Mouse (Mus musculus) hindbrain, embryonic 14.5 days (tissue): ENCODE data around the gene Mov10. TPM values are rescaled to one million over a fixed set of nuclear protein-coding genes. Genes with fewer than 3 reads are reported as not detected.
A peak's percentile ranks its signal among the peaks of the same experiment; 100 is the strongest.

Source experiments
- ATAC-seq: fragments of 200-750 bp; cut with Nextera tagmentation; 2 replicates; pipeline ENCODE4 v1.8.0; 2017; ENCODE audit warnings: moderate number of reproducible peaks, mild to moderate bottlenecking, moderate TSS enrichment, moderate library complexity; ENCODE audit not compliant: low FRiP score
- DNase-seq: peaks from one replicate; pipeline ENCODE4 v3.0.0-alpha.2; 2015; ENCODE audit warnings: low spot score
- H3K27ac ChIP-seq: fragments of 300-500 bp; sonication (generic); 2 replicates; pipeline ENCODE4 v1.5.1; 2014; ENCODE audit warnings: mild to moderate bottlenecking, moderate library complexity
- H3K27me3 ChIP-seq: fragments of 300-500 bp; sonication (generic); 2 replicates; pipeline ENCODE4 v1.6.1; 2014; ENCODE audit warnings: mild to moderate bottlenecking, low read length, mixed read lengths; ENCODE audit not compliant: control insufficient read depth, insufficient read depth
- H3K36me3 ChIP-seq: fragments of 300-500 bp; sonication (generic); replicated peaks from 2 replicates; pipeline ENCODE4 v1.6.1; 2014; ENCODE audit not compliant: control insufficient read depth, insufficient read depth
- H3K4me1 ChIP-seq: fragments of 300-500 bp; sonication (generic); replicated peaks from 2 replicates; pipeline ENCODE4 v1.6.1; 2014; ENCODE audit warnings: antibody characterized with exemption, low read length, mixed read lengths; ENCODE audit not compliant: control insufficient read depth, insufficient read depth
- H3K4me2 ChIP-seq: fragments of 300-500 bp; sonication (generic); replicated peaks from 2 replicates; pipeline ENCODE4 v1.6.1; 2014; ENCODE audit warnings: mild to moderate bottlenecking, moderate library complexity
- H3K4me3 ChIP-seq: fragments of 300-500 bp; sonication (generic); replicated peaks from 2 replicates; pipeline ENCODE4 v1.5.1; 2014; ENCODE audit warnings: mild to moderate bottlenecking, low read length
- H3K9ac ChIP-seq: fragments of 300-500 bp; sonication (generic); 2 replicates; pipeline ENCODE4 v1.6.1; 2014
- H3K9me3 ChIP-seq: fragments of 300-500 bp; sonication (generic); 2 replicates; pipeline ENCODE4 v1.6.1; 2016; ENCODE audit warnings: low read length; ENCODE audit not compliant: control insufficient read depth
- WGBS: fragments of 180-500 bp; shearing (Covaris S2); extraction: QIAGEN DNeasy Blood & Tissue Kit; methylation state at CpG from one replicate; pipeline ENCODE4 v1.1.7; 2014; 5-methylcytosine and 5-hydroxymethylcytosine counted together
- polyA plus RNA-seq: library from polyadenylated mRNA; unstranded; fragments of >200 nt; fragmentation: Nextera tagmentation; extraction: Ambion mirVana; gene quantifications from 2 replicates; pipeline ENCODE4 v1.2.1, GENCODE M21; 2014

Mov10 gene
- polyA plus RNA-seq, 1 experiment from 2014 or later: 7.8 TPM

DNA sequence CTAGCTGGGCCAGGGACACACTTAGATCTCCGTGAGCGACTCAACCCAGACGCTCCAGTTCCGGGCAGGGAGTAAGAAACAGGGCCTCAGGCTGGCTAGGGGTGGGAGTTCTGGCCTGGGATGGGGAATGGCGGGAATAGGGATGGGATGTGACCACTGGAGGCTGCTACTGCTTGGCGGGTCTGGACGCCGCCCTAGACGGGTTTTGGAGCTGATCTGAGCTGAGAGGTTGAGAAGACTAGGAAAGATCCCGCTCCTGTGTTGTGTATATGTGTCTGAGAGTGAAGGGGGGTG, 29.1 kb downstream of the Mov10 start:
- Histone ChIP-seq H3K27me3 (peaks cover 16% of the 10 kb centered on the region), H3K4me2 (peak overlapping the region; percentile 94), H3K36me3 (no peaks in the 10 kb centered on the region), H3K27ac (no peak overlapping the region), H3K4me3 (peak overlapping the region; percentile 52), H3K9ac (peak overlapping the region; percentile 54), H3K4me1 (0 out of 2 replicates have a peak, but pooled peaks cover 17% of the 10 kb centered on the region), H3K9me3 (no peaks in the 10 kb centered on the region)
- WGBS: 2% methylated on average over 10 of the region's 10 CpGs
- ATAC-seq: no peak; the same call in 1 of the 2 replicates
- no peak for DNase-seq

DNA sequence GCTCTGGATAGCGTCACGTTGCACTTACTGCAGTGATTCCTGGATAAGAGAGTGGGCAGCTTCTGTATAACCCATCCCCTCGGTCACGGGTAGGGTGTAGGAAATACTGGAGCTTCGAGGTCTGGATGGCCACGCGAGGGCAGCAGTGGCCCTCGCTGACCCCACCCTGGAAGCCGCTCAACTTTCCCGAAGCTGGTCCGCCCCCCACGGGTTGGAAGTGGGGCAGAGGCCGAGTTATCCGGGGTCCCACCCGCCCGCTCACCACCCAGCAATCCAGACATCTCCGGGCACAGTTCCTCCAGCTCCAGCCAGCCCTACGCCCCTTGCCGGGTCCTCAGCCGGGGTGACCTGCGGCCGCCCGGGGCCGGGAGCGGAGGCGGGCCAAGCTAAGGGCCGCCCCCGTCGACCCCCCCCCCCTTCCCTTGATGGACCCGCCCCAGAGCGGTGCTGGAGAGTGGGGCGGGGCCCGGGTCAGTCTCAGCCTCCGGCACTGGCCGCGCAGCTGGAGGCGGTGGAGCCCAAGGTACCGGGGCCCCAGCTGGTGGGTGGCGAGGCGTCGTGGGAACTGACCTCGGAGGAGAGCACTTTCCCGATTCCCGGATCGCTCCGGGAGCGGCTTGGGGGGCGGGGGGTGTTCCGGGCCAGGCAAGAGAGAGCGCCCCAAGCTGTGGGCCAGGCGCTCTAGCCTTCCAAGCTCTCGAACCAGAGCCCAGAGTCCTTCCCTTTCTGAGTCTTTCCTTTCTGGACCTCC, 29.6 kb downstream of the Mov10 start:
- Histone ChIP-seq H3K9me3 (no peaks in the 10 kb centered on the region), H3K4me3 (peak overlapping the region; percentile 52), H3K27ac (peak overlapping the region; percentile 47; the same call in 1 of the 2 replicates), H3K36me3 (no peaks in the 10 kb centered on the region), H3K4me1 (0 out of 2 replicates have a peak, but pooled peaks cover 17% of the 10 kb centered on the region), H3K4me2 (peak overlapping the region; percentile 94), H3K27me3 (peaks cover 21% of the 10 kb centered on the region), H3K9ac (peak overlapping the region; percentile 54)
- WGBS: 1% methylated on average over 43 of the region's 52 CpGs
- peak; percentile 84 for ATAC-seq
- peak; percentile 69 for DNase-seq

DNA sequence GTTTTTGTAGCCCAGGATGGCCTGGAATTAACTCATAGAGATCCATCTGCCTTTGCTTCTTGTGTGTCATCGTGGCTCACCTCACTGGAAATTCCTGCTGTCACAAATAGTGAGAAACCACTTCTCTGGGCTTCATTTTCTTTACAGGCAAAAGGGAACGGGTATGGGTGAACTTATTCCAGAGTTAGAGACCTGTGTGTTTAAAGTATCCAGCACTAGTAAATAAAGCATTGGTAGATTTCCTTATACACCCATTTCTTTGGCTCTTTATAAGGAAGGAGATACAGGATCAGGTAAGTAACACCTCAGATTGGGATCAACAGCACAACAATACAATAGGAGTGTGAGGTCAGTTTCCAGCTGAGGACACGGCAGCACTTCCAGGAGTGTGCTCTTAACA, 30.3 kb downstream of the Mov10 start, which contains the start of gene Rhoc:
Rhoc (plus strand) TSS at position 301 of the 400 bp plus-strand sequence.
- H3K27ac ChIP-seq: peak within 1 kb of the TSS; percentile 47; the same call in 1 of the 2 replicates
- WGBS: 27% methylated on average over 3 of the region's 3 CpGs
- peaks cover 28% of the 10 kb centered on the region for H3K27me3 ChIP-seq
- no peaks in the 10 kb centered on the region for H3K9me3 ChIP-seq
- no peak for ATAC-seq
- no peak for DNase-seq
- H3K4me3 ChIP-seq: peak within 1 kb of the TSS; percentile 52
- H3K4me2 ChIP-seq: peak within 1 kb of the TSS; percentile 94
- no peaks in the 10 kb centered on the region for H3K36me3 ChIP-seq
- H3K4me1 ChIP-seq: 0 out of 2 replicates have a peak, but pooled peaks cover 17% of the 10 kb centered on the region
- peak within 1 kb of the TSS; percentile 54 for H3K9ac ChIP-seq

DNA sequence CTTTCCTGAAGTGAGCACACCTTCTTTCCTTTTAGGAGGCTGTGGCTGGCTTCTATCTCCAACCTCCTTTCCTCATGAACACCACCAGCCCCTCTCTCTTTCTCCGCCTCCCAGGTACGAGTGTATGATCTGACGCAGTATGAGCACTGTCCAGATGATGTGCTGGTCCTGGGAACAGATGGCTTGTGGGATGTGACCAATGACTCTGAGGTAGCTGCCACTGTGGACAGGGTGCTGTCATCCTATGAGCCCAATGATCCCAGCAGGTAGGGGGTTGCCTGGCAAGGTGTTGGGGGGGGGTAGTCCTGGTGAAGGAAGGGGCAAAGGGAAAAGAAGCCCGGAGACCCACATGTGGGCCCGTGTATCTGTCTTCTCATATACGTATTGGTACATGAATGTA, 33.1 kb downstream of the Mov10 start:
- Histone ChIP-seq H3K4me2 (no peak overlapping the region), H3K9ac (no peak overlapping the region), H3K27ac (no peak overlapping the region), H3K9me3 (no peaks in the 10 kb centered on the region), H3K4me1 (peaks cover 27% of the 10 kb centered on the region), H3K4me3 (no peak overlapping the region), H3K36me3 (no peaks in the 10 kb centered on the region), H3K27me3 (peaks cover 56% of the 10 kb centered on the region)
- WGBS: 95% methylated on average over 6 of the region's 6 CpGs
- ATAC-seq (no peak), DNase-seq (no peak)

DNA sequence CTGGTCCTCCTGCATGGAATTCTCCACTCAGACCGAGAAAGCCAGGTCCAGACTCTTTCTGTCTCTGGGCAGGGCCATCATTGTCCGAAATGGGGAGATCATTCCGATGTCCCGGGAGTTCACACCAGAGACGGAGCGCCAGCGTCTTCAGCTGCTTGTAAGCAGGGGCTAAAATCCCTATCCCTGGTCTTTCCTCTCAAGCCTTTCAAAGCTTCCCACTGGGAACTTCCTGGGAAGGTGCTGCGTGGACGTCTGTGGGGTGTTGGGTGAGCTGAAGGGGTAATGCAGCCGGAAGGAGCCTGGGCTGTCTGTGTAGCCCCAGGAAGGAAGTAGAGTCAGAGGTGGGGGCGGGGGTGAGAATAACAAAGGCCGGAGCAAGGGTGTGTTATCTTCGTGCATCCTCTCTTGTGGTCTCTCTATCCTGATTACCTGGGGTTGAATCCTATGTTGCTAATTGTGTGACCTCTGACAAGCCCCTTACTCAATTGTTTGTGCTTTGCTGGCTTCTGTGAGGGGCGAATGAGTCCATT, 34.3 kb downstream of the Mov10 start:
- H3K27ac ChIP-seq: no peak overlapping the region
- DNase-seq (no peak), ATAC-seq (no peak)
- H3K4me3 ChIP-seq: no peak overlapping the region
- no peak overlapping the region for H3K9ac ChIP-seq
- peaks cover 63% of the 10 kb centered on the region for H3K27me3 ChIP-seq
- H3K4me1 ChIP-seq: peaks cover 22% of the 10 kb centered on the region
- H3K9me3 ChIP-seq: no peaks in the 10 kb centered on the region
- no peaks in the 10 kb centered on the region for H3K36me3 ChIP-seq
- no peak overlapping the region for H3K4me2 ChIP-seq
- WGBS: 34% methylated on average over 14 of the region's 14 CpGs

DNA sequence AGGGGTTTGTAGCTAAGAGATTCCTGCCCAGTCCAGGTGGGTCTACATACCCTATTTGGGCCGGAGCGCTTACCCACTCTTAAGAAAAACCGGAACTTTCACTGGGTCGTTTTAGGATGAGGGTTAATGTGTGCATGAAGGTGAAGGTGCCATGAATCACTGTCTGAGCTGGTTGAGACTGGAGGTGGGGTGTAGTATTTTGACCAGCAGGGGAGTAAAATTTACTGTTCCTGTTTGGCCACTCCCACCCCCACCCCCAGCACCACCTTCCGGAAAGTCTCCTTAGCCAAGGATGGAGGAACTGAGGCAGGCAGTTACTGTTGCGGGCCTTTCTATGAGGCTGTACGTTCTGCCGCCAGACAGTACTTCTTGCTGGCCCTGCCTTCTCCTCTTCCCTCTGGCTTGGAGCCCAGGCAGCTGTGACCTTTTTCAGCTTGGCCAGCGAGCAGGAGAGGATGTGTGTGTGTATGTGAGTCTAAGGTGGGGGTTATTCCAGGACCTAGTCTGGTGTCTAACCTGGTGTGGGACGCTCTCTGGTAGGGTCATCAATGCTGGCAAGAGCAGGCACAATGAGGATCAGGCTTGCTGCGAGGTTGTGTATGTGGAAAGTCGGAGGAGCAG, 36.2 kb downstream of the Mov10 start:
- Histone ChIP-seq H3K4me2 (peak overlapping the region; percentile 63; the same call in 1 of the 2 replicates), H3K9ac (no peak overlapping the region), H3K27ac (no peak overlapping the region), H3K4me3 (no peak overlapping the region), H3K4me1 (peaks cover 14% of the 10 kb centered on the region), H3K36me3 (no peaks in the 10 kb centered on the region), H3K9me3 (no peaks in the 10 kb centered on the region), H3K27me3 (peaks cover 82% of the 10 kb centered on the region)
- DNase-seq (no peak), ATAC-seq (no peak)
- WGBS: 11% methylated on average over 12 of the region's 12 CpGs

DNA sequence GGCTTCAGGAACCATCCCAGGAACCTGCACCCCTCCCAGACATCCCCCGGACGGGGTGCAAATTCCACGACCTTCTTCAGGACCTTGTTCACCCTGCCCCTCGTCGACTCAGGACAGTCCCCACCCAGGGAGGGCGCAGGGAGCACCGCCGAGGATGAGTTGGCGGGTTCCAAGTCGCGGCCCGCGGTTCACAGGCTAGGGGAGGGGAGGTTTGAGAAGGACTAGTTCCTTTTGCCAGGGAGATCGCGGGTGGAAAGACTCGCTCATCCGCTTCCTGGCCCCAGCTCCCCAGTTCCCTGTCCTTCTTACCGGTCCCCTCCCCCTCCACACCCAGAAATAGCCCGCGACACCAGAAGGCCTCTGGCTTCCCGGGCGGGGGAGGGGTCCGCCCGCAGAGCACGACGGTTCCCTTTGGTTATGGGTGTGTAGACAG, 36.9 kb downstream of the Mov10 start, which contains the start of gene Fam19a3:
Fam19a3 (minus strand) TSS at position 370 of the 433 bp plus-strand sequence.
- ATAC-seq (no peak), DNase-seq (no peak)
- 0% methylated on average over 26 of the region's 26 CpGs for WGBS
- Histone ChIP-seq H3K27me3 (peaks cover 89% of the 10 kb centered on the region), H3K4me3 (peak within 1 kb of the TSS; percentile 33), H3K9ac (peak within 1 kb of the TSS; percentile 41), H3K9me3 (no peaks in the 10 kb centered on the region), H3K36me3 (no peaks in the 10 kb centered on the region), H3K4me1 (peaks cover 14% of the 10 kb centered on the region), H3K4me2 (peak within 1 kb of the TSS; percentile 63), H3K27ac (no peak within 1 kb of the TSS)

DNA sequence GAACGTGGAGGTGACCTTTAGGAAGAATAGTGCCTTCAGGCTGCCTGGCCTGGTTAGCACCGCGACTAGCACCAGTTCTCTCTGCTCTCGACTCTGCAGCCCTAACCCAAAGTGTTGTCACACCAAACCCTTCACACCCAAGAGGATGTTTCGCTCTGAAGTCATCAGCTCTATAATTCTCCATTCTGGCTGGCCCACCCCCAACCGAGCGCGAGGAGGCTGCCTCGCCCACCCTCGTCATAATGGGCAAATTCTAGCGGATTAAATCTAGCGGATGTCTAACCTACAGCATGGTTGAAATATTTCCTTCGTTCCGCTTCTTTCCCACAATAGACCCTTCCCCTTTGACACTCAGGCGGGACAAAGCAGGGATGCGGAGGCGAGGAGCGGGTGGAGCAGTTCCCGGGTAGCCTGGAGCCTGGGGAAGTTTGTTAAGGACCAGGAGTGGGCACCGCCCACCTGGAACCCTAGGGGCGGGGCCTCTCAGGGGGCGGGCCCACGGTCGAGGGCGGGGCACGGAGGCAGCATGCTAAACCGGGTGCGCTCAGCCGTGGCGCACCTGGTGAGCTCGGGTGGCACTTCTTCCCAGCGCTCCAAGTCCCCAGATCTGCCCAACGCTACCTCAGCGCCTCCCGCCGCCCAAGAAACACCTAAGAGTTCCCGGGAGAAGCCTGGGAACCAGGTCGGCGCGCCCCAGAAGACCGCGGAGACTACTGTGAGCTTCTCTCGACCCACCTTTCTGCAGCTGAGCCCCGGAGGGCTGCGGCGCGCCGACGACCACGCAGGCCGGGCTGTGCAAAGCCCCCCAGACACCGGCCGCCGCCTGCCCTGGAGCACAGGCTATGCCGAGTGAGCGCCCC, 37.6 kb downstream of the Mov10 start, which contains the start of gene Ppm1j:
Ppm1j (plus strand) TSS at position 496 of the 860 bp plus-strand sequence.
- peaks cover 14% of the 10 kb centered on the region for H3K4me1 ChIP-seq
- 0 out of 2 replicates have a peak, but pooled peaks have one; percentile 34 for ATAC-seq
- H3K36me3 ChIP-seq: no peaks in the 10 kb centered on the region
- peak within 1 kb of the TSS; percentile 41 for H3K9ac ChIP-seq
- no peak for DNase-seq
- H3K4me3 ChIP-seq: peak within 1 kb of the TSS; percentile 33
- no peaks in the 10 kb centered on the region for H3K9me3 ChIP-seq
- peak within 1 kb of the TSS; percentile 63 for H3K4me2 ChIP-seq
- under 1% methylated on average over 56 of the region's 56 CpGs for WGBS
- H3K27ac ChIP-seq: no peak within 1 kb of the TSS
- H3K27me3 ChIP-seq: peaks cover 96% of the 10 kb centered on the region
